Mouse (Mus musculus): Measurements from ENCODE around the gene Cux2. TPM values are rescaled to one million over a fixed set of nuclear protein-coding genes. Genes with fewer than 3 reads are reported as not detected.
A peak's percentile ranks its signal among the peaks of the same experiment; 100 is the strongest.

Cux2 gene
- polyA plus RNA-seq (2015; fragmentation: Nextera tagmentation; extraction: Ambion mirVana) = 8.7 and 9.9 TPM in 2 replicates

GRCm38 (mm10) chr5:122050017-122050831 is at the start of gene Cux2:
Gene Cux2, minus strand, starts transcription at chr5:122050102.
- 1% methylated on average over 90 of the region's 90 CpGs for WGBS
- Histone ChIP-seq H3K9me3 (replicated peaks) (no peaks in the 10 kb centered on the region), H3K4me1 (peaks cover 56% of the 10 kb centered on the region), H3K4me2 (peak within 1 kb of the TSS; percentile 74), H3K36me3 (no peaks in the 10 kb centered on the region), H3K27ac (peak within 1 kb of the TSS; percentile 90), H3K4me3 (replicated peaks) (peak within 1 kb of the TSS; percentile 67), H3K27me3 (peaks cover 59% of the 10 kb centered on the region), H3K9ac (peak within 1 kb of the TSS; percentile 71)
- ATAC-seq (replicated peaks; ENCODE audit: low FRiP score) = peak; percentile 76

- H3K9me3 ChIP-seq (replicated peaks) = no peaks in the 10 kb centered on the region
- H3K4me2 ChIP-seq = no peak overlapping the region
- no peak for ATAC-seq (replicated peaks; ENCODE audit: low FRiP score)
- H3K27me3 ChIP-seq = no peaks in the 10 kb centered on the region
- H3K4me3 ChIP-seq (replicated peaks) = no peak overlapping the region
- H3K36me3 ChIP-seq = no peaks in the 10 kb centered on the region
- no peak overlapping the region for H3K27ac ChIP-seq
- H3K9ac ChIP-seq = no peak overlapping the region
- WGBS = 89% methylated on average over 10 of the region's 10 CpGs
- peaks cover 10% of the 10 kb centered on the region for H3K4me1 ChIP-seq
Measured at GRCm38 (mm10) chr5:122094439-122094838, 44.5 kb upstream of the Cux2 start.

GRCm38 (mm10) chr5:122093734-122094133 is 43.8 kb upstream of the Cux2 start:
- no peaks in the 10 kb centered on the region for H3K36me3 ChIP-seq
- ATAC-seq (replicated peaks; ENCODE audit: low FRiP score) = no peak
- no peak overlapping the region for H3K9ac ChIP-seq
- H3K4me1 ChIP-seq = peaks cover 10% of the 10 kb centered on the region
- WGBS = 68% methylated on average over 14 of the region's 14 CpGs
- H3K4me2 ChIP-seq = no peak overlapping the region
- no peaks in the 10 kb centered on the region for H3K27me3 ChIP-seq
- no peak overlapping the region for H3K4me3 ChIP-seq (replicated peaks)
- H3K27ac ChIP-seq = no peak overlapping the region
- H3K9me3 ChIP-seq (replicated peaks) = no peaks in the 10 kb centered on the region

- 47% methylated on average over 11 of the region's 11 CpGs for WGBS
- Histone ChIP-seq H3K27me3 (no peaks in the 10 kb centered on the region), H3K4me3 (replicated peaks) (no peak overlapping the region), H3K4me1 (peaks cover 10% of the 10 kb centered on the region), H3K27ac (no peak overlapping the region), H3K9ac (no peak overlapping the region), H3K4me2 (no peak overlapping the region), H3K36me3 (no peaks in the 10 kb centered on the region), H3K9me3 (replicated peaks) (no peaks in the 10 kb centered on the region)
- no peak for ATAC-seq (replicated peaks; ENCODE audit: low FRiP score)
Measured at GRCm38 (mm10) chr5:122092794-122093193, 42.9 kb upstream of the Cux2 start.

- ATAC-seq (replicated peaks; ENCODE audit: low FRiP score) = no peak
- Histone ChIP-seq H3K4me3 (replicated peaks) (no peak overlapping the region), H3K9me3 (replicated peaks) (no peaks in the 10 kb centered on the region), H3K36me3 (no peaks in the 10 kb centered on the region), H3K9ac (no peak overlapping the region), H3K4me1 (peaks cover 10% of the 10 kb centered on the region), H3K4me2 (no peak overlapping the region), H3K27ac (no peak overlapping the region), H3K27me3 (no peaks in the 10 kb centered on the region)
- 15% methylated on average over 15 of the region's 15 CpGs for WGBS
Measured at GRCm38 (mm10) chr5:122091070-122091469, 41.2 kb upstream of the Cux2 start.

DNA sequence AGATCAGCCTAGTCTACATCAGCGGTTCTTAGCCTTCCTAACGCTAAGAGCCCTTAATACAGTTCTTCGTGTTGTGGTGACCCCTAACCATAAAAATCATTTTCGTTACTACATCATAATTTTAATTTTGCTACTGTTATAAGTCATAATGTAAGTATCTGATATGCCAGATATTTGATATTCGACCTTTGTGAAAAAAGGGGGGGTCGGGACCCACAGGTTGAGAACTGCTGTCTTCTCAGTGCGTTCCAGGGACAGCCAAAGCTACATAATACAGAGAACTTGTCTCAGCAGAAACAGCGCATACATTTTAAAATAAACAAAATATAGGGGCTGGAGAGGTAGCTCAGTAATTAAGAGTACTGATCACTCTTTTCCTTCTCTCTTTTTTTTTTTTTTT is 39.8 kb upstream of the Cux2 start:
- Histone ChIP-seq H3K36me3 (no peaks in the 10 kb centered on the region), H3K4me3 (replicated peaks) (no peak overlapping the region), H3K27ac (no peak overlapping the region), H3K4me2 (no peak overlapping the region), H3K9ac (no peak overlapping the region), H3K27me3 (no peaks in the 10 kb centered on the region), H3K9me3 (replicated peaks) (no peaks in the 10 kb centered on the region), H3K4me1 (peaks cover 10% of the 10 kb centered on the region)
- ATAC-seq (replicated peaks; ENCODE audit: low FRiP score) = no peak
- WGBS = 85% methylated on average over 8 of the region's 8 CpGs

GRCm38 (mm10) chr5:122088917-122089316 is 39.0 kb upstream of the Cux2 start:
- Histone ChIP-seq H3K4me2 (no peak overlapping the region), H3K27me3 (no peaks in the 10 kb centered on the region), H3K4me3 (replicated peaks) (no peak overlapping the region), H3K27ac (no peak overlapping the region), H3K4me1 (peaks cover 10% of the 10 kb centered on the region), H3K9me3 (replicated peaks) (no peaks in the 10 kb centered on the region), H3K9ac (no peak overlapping the region), H3K36me3 (no peaks in the 10 kb centered on the region)
- ATAC-seq (replicated peaks; ENCODE audit: low FRiP score) = peak; percentile 83
- 1% methylated on average over 5 of the region's 5 CpGs for WGBS

- ATAC-seq (replicated peaks; ENCODE audit: low FRiP score) = no peak
Measured at GRCm38 (mm10) chr5:122086121-122086520, 36.2 kb upstream of the Cux2 start.

DNA sequence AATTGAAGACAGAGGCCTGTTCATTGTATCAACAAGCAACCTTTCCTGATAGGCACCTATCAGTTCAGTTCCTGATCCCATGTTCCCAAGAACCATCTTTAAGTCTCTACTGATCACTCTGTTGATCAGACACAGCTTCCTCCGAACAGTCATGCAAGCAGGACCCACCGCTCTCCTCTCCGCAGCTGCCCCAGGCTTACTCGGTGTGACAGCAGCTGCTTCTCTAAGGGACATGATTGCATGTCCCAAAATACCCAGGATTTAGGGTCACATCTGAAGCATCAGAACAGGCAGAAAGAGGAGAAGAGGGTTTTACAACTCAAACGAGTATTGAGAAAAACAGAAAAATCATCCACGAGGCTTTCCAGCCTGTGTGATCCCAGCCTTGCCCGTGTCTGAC is 35.4 kb upstream of the Cux2 start:
- H3K4me3 ChIP-seq (replicated peaks) = no peak overlapping the region
- no peak overlapping the region for H3K27ac ChIP-seq
- peaks cover 7% of the 10 kb centered on the region; the same call in 1 of the 2 replicates for H3K4me1 ChIP-seq
- WGBS = 71% methylated on average over 7 of the region's 7 CpGs
- H3K27me3 ChIP-seq = no peaks in the 10 kb centered on the region
- H3K4me2 ChIP-seq = no peak overlapping the region
- H3K9ac ChIP-seq = no peak overlapping the region
- no peaks in the 10 kb centered on the region for H3K36me3 ChIP-seq
- no peaks in the 10 kb centered on the region for H3K9me3 ChIP-seq (replicated peaks)
- no peak for ATAC-seq (replicated peaks; ENCODE audit: low FRiP score)

More at GRCm38 (mm10) chr5:122086121-122086520, 36.2 kb upstream of the Cux2 start:
- H3K36me3 ChIP-seq = no peaks in the 10 kb centered on the region
- H3K27ac ChIP-seq = no peak overlapping the region
- H3K4me2 ChIP-seq = no peak overlapping the region
- no peak overlapping the region for H3K9ac ChIP-seq
- H3K27me3 ChIP-seq = no peaks in the 10 kb centered on the region
- no peak overlapping the region for H3K4me3 ChIP-seq (replicated peaks)
- peaks cover under 1% of the 10 kb centered on the region; the same call in 1 of the 2 replicates for H3K4me1 ChIP-seq
- WGBS = 81% methylated on average over 3 of the region's 3 CpGs
- H3K9me3 ChIP-seq (replicated peaks) = no peaks in the 10 kb centered on the region

DNA sequence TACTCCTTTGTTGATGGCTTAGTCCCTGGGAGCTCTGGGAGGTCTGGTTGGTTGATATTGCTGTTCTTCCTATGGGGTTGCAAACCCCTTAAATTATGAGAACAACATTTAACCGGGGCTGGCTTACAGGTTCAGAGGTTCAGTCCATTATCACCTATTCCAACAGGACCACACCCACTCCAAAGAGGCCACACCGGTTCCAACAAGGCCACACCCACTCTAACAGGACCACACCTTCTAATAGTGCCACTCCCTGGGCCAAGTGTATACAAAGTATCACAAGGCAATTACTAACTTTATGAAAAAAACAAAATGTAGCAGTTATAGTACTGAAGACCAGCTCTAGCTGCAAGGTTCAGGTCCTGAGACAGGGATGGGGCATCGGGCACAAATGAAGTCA is 34.6 kb upstream of the Cux2 start:
- H3K4me1 ChIP-seq = peaks cover 7% of the 10 kb centered on the region; the same call in 1 of the 2 replicates
- H3K9ac ChIP-seq = no peak overlapping the region
- no peaks in the 10 kb centered on the region for H3K36me3 ChIP-seq
- H3K27me3 ChIP-seq = no peaks in the 10 kb centered on the region
- no peaks in the 10 kb centered on the region for H3K9me3 ChIP-seq (replicated peaks)
- H3K4me2 ChIP-seq = no peak overlapping the region
- WGBS = 68% methylated on average over 3 of the region's 3 CpGs
- H3K27ac ChIP-seq = no peak overlapping the region
- H3K4me3 ChIP-seq (replicated peaks) = no peak overlapping the region
- no peak for ATAC-seq (replicated peaks; ENCODE audit: low FRiP score)

DNA sequence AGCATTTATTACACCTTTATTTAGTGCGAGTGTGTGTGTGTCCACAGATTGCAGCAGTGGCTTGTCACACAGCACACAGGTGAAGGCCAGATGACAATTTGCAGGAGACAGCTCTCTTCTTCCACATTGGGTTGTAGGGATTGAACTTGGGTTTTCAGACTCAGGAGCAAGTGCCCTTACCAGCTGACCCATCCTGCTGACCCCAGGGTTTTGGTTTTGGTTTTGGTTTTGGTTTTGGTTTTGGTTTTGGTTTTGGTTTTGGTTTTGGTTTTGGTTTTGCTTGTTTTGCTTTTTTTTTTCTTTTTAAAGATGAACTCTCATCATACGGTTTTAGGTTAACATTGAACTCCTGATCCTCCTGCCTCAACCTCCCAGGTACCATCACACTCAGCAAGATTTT is 33.4 kb upstream of the Cux2 start:
- Histone ChIP-seq H3K27me3 (no peaks in the 10 kb centered on the region), H3K4me1 (peaks cover 10% of the 10 kb centered on the region; the same call in 1 of the 2 replicates), H3K9ac (no peak overlapping the region), H3K9me3 (replicated peaks) (no peaks in the 10 kb centered on the region), H3K4me3 (replicated peaks) (no peak overlapping the region), H3K4me2 (no peak overlapping the region), H3K27ac (no peak overlapping the region), H3K36me3 (no peaks in the 10 kb centered on the region)
- 95% methylated on average over 2 of the region's 2 CpGs for WGBS
- ATAC-seq (replicated peaks; ENCODE audit: low FRiP score) = no peak

- WGBS = 84% methylated on average over 13 of the region's 13 CpGs
- Histone ChIP-seq H3K27me3 (no peaks in the 10 kb centered on the region), H3K27ac (no peak overlapping the region), H3K4me2 (no peak overlapping the region), H3K4me1 (peaks cover 22% of the 10 kb centered on the region), H3K36me3 (no peaks in the 10 kb centered on the region), H3K9me3 (replicated peaks) (no peaks in the 10 kb centered on the region), H3K4me3 (replicated peaks) (no peak overlapping the region), H3K9ac (no peak overlapping the region)
- ATAC-seq (replicated peaks; ENCODE audit: low FRiP score) = no peak
Measured at GRCm38 (mm10) chr5:122081471-122081870, 31.6 kb upstream of the Cux2 start.

Data from kidney, embryonic 15.5 days (tissue).